Mouse (Mus musculus): ENCODE measurements around the gene Arl4d.

GRCm38 (mm10) chr11:101697156-101697861, 32.0 kb downstream of the Arl4d start:
- TF ChIP-seq CTCF (conservative IDR thresholded peaks at IDR 0.05 in 1 of 2, IDR thresholded peaks at IDR 0.05 in 1 of 2; ENCODE audit: low read depth in 2 of 2, low read length in 2 of 2) (no peak), EP300 (IDR thresholded peaks at IDR 0.05; ENCODE audit: low read length) (no peak), E2F4 (IDR thresholded peaks at IDR 0.05; ENCODE audit: insufficient replicate concordance, low read depth, low read length) (no peak), POLR2A (IDR thresholded peaks at IDR 0.05; ENCODE audit: low read depth, low read length) (no peak), GABPA (IDR thresholded peaks at IDR 0.05; ENCODE audit: insufficient replicate concordance, low read depth, low read length) (no peak), CHD1 (IDR thresholded peaks at IDR 0.05; ENCODE audit: low read depth, low read length) (no peak), USF1 (IDR thresholded peaks at IDR 0.05; ENCODE audit: low read depth, low read length) (no peak), RCOR1 (conservative IDR thresholded peaks at IDR 0.05; ENCODE audit: low read depth, low read length) (no peak)

Measured in CH12.LX (cell line).